Mouse (Mus musculus) lung, postnatal 0 days (tissue): ENCODE measurements around the gene Il18rap.

Experiments
- CTCF ChIP-seq: IDR thresholded peaks from 2 replicates; pipeline ENCODE4 v1.5.1; 2016; ENCODE audit warnings: antibody characterized with exemption, mild to moderate bottlenecking
- EP300 ChIP-seq: IDR thresholded peaks from 2 replicates; pipeline ENCODE4 v1.6.1; 2016; ENCODE audit warnings: antibody characterized with exemption, mild to moderate bottlenecking, control low read depth

DNA sequence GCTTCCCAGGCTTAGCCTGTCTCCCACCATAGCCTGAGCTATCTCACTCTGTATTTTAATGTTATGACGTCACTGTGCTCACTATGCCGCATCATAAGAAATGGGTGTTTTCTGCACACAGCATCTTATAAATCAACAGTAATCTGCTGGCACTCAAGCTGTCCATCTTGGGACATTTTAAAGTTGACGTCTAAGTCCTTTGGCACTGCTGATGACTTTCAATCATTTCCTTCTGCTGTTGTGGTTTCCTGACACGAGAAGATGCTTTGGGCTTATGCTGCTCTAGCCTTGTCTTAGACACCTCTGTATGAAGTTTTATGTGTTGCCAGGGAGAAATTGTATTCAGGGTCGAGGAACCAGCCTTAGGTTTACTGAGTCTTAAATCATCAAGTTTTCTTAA, 10.6 kb upstream of the Il18rap start:
- no peak for TF ChIP-seq EP300
- no peak for TF ChIP-seq CTCF
